Comparison of ENCODE assay signal across 8 mouse cellular contexts in genomic region chr2:92671586-92671985, GRCm38 (mm10).
DNase-seq lines count a peak whose midpoint lies in the region; ATAC-seq and TF ChIP-seq lines count a peak whose summit lies in the region.

No protein-coding gene starts in this region.

- no peak overlapping the region for H3K4me3 ChIP-seq in heart, postnatal 0 days (ENCODE audit: low read depth, low read length)
- H3K4me3 ChIP-seq in embryonic facial prominence, embryonic 14.5 days (ENCODE audit: low read depth, low read length): no peak overlapping the region
- H3K4me3 ChIP-seq in liver, embryonic 14.5 days (ENCODE audit: insufficient read depth in 1 of 2, low read depth in 2 of 2, low read length in 2 of 2): no peak overlapping the region

- no peak for TF ChIP-seq CTCF in heart, postnatal 0 days (IDR thresholded peaks at IDR 0.05; ENCODE audit: low read depth)
- TF ChIP-seq CTCF in liver, embryonic 14.5 days (IDR thresholded peaks at IDR 0.05; ENCODE audit: low read depth): no peak

- no peak overlapping the region for H3K4me2 ChIP-seq in heart, postnatal 0 days (ENCODE audit: low read depth, low read length)
- H3K4me2 ChIP-seq in embryonic facial prominence, embryonic 14.5 days (ENCODE audit: low read depth, low read length): no peak overlapping the region
- no peak overlapping the region for H3K4me2 ChIP-seq in liver, embryonic 14.5 days (ENCODE audit: low read depth)

- TF ChIP-seq EP300 in heart, postnatal 0 days (IDR thresholded peaks at IDR 0.05; ENCODE audit: low read depth): no peak
- no peak for TF ChIP-seq EP300 in liver, embryonic 14.5 days (IDR thresholded peaks at IDR 0.05; ENCODE audit: low read depth)

- H3K4me1 ChIP-seq in heart, postnatal 0 days (ENCODE audit: control insufficient read depth, insufficient read depth): no peaks in the 10 kb centered on the region
- H3K4me1 ChIP-seq in embryonic facial prominence, embryonic 14.5 days (ENCODE audit: control insufficient read depth, insufficient read depth, low read length): no peaks in the 10 kb centered on the region
- H3K4me1 ChIP-seq in liver, embryonic 14.5 days (replicated peaks; ENCODE audit: control insufficient read depth in 2 of 2, insufficient read depth in 2 of 2, low read length in 1 of 2): peaks cover 0 to 15% of the 10 kb centered on the region in 2 experiments; a peak in 2 of 4 replicates

- H3K9me3 ChIP-seq in heart, postnatal 0 days (replicated peaks; ENCODE audit: control insufficient read depth, low read length): no peaks in the 10 kb centered on the region
- no peaks in the 10 kb centered on the region for H3K9me3 ChIP-seq in embryonic facial prominence, embryonic 14.5 days (ENCODE audit: control insufficient read depth, low read length)
- no peaks in the 10 kb centered on the region for H3K9me3 ChIP-seq in liver, embryonic 14.5 days (ENCODE audit: control insufficient read depth, low read length)

- no peak overlapping the region for H3K27ac ChIP-seq in heart, postnatal 0 days (ENCODE audit: low read depth)
- H3K27ac ChIP-seq in embryonic facial prominence, embryonic 14.5 days (replicated peaks; ENCODE audit: low read depth, low read length): no peak overlapping the region
- no peak overlapping the region for H3K27ac ChIP-seq in liver, embryonic 14.5 days

- WGBS in heart, postnatal 0 days: 34% methylated on average over 5 of the region's 5 CpGs
- WGBS in embryonic facial prominence, embryonic 14.5 days: 35% methylated on average over 5 of the region's 5 CpGs
- WGBS in liver, embryonic 14.5 days (ENCODE audit: insufficient replicate concordance): 27% methylated on average over 5 of the region's 5 CpGs

- no peaks in the 10 kb centered on the region for H3K27me3 ChIP-seq in heart, postnatal 0 days (ENCODE audit: control insufficient read depth, insufficient read depth, low read length)
- H3K27me3 ChIP-seq in embryonic facial prominence, embryonic 14.5 days (replicated peaks; ENCODE audit: control insufficient read depth, insufficient read depth, low read length): no peaks in the 10 kb centered on the region
- no peaks in the 10 kb centered on the region for H3K27me3 ChIP-seq in liver, embryonic 14.5 days (ENCODE audit: control insufficient read depth, insufficient read depth, low read length)

- no peak overlapping the region for H3K9ac ChIP-seq in heart, postnatal 0 days (replicated peaks; ENCODE audit: low read depth, low read length)
- no peak overlapping the region for H3K9ac ChIP-seq in embryonic facial prominence, embryonic 14.5 days (ENCODE audit: low read depth, low read length)
- H3K9ac ChIP-seq in liver, embryonic 14.5 days (replicated peaks): no peak overlapping the region

- ATAC-seq in heart, postnatal 0 days (ENCODE audit: insufficient read depth, low read depth): no peak
- ATAC-seq in embryonic facial prominence, embryonic 14.5 days (ENCODE audit: low read depth): no peak
- no peak for ATAC-seq in liver, embryonic 14.5 days (ENCODE audit: insufficient read depth)

- H3K36me3 ChIP-seq in heart, postnatal 0 days (replicated peaks; ENCODE audit: control insufficient read depth, insufficient read depth, low read length): no peaks in the 10 kb centered on the region
- H3K36me3 ChIP-seq in embryonic facial prominence, embryonic 14.5 days (ENCODE audit: control insufficient read depth, insufficient read depth, low read length): no peaks in the 10 kb centered on the region
- no peaks in the 10 kb centered on the region for H3K36me3 ChIP-seq in liver, embryonic 14.5 days (replicated peaks; ENCODE audit: control insufficient read depth, insufficient read depth, low read depth)

- DNase-seq in heart, postnatal 0 days (ENCODE audit: low spot score): peak; percentile 62
- no peak for DNase-seq in heart, adult 11 months
- peak; percentile 64 for DNase-seq in 416B (ENCODE audit: low read depth)
- peak; percentile 62 for DNase-seq in adrenal gland, adult 2 months
- DNase-seq in embryonic facial prominence, embryonic 14.5 days (ENCODE audit: low spot score): peak; percentile 88
- DNase-seq in liver, embryonic 14.5 days (ENCODE audit: low read depth in 3 of 3, low spot score in 3 of 3): peak in 2 of 3 experiments; percentile 12 to 31
- peak; percentile 4 for DNase-seq in thymus, postnatal 25 days
- no peak for DNase-seq in left cerebral cortex, adult 18-20 months (ENCODE audit: low spot score in 2 of 2)

Comparison
In these comparisons a context has a peak if more than half of its experiments do, and no peak if none do; other contexts are left out.
1. DNase-seq: peak in heart, postnatal 0 days (single experiment), 416B (single experiment), adrenal gland, adult 2 months (single experiment), embryonic facial prominence, embryonic 14.5 days (single experiment), liver, embryonic 14.5 days (2 of 3) and thymus, postnatal 25 days (single experiment); none in heart, adult 11 months (single experiment) and left cerebral cortex, adult 18-20 months (0 of 2).